Mouse (Mus musculus) stomach, postnatal 0 days (tissue): Measurements from ENCODE around the gene AL732309.1.

Source experiments
- CTCF ChIP-seq: IDR thresholded peaks from 2 replicates; pipeline ENCODE4 v1.5.1; 2016; ENCODE audit warnings: antibody characterized with exemption, low read depth, mild to moderate bottlenecking, moderate library complexity
- EP300 ChIP-seq: optimal IDR thresholded peaks from 2 replicates; pipeline ENCODE3; 2016; ENCODE audit warnings: antibody characterized with exemption

- TF ChIP-seq CTCF (no peak), EP300 (no peak)
Measured at GRCm38 (mm10) chr2:25196172-25196954, 50.3 kb downstream of the AL732309.1 start, which contains the start of gene Tor4a.
